Mouse (Mus musculus) cortical plate, adult 2 months (tissue): ENCODE data around the gene Cldn22. TPM values are rescaled to one million over a fixed set of nuclear protein-coding genes. Genes with fewer than 3 reads are reported as not detected.

Experiments used
- H3K27ac ChIP-seq: fragments of 200-500 bp; 2 replicates; pipeline ENCODE4 v1.5.1; 2012; ENCODE audit warnings: low read length, control low read depth, inconsistent platforms; ENCODE audit not compliant: insufficient read depth
- H3K4me1 ChIP-seq: fragments of 200-500 bp; 2 replicates; pipeline ENCODE4 v1.6.1; 2011; ENCODE audit warnings: low read length; ENCODE audit not compliant: control insufficient read depth, insufficient read depth
- H3K4me3 ChIP-seq: fragments of 200-500 bp; 2 replicates; pipeline ENCODE4 v1.5.1; 2011; ENCODE audit warnings: mild to moderate bottlenecking, low read length, control low read depth; ENCODE audit not compliant: insufficient read depth
- CTCF ChIP-seq: fragments of 200-500 bp; IDR thresholded peaks from 2 replicates; pipeline ENCODE4 v1.5.1; 2011; ENCODE audit warnings: mild to moderate bottlenecking, control low read depth, low read length; ENCODE audit not compliant: insufficient read depth; ENCODE audit errors: extremely low read depth
- POLR2A ChIP-seq: fragments of 200-500 bp; IDR thresholded peaks from 2 replicates; pipeline ENCODE4 v1.6.1; 2011; ENCODE audit warnings: mild to moderate bottlenecking, low read length, control low read depth; ENCODE audit not compliant: insufficient read depth; ENCODE audit errors: extremely low read depth
- polyA plus RNA-seq: library from polyadenylated mRNA; depleted of rRNA; stranded (reverse); fragments of >200 nt; gene quantifications from 2 replicates; pipeline ENCODE4 v1.2.3, GENCODE M21; 2012; rRNA removed

The Cldn22 gene
- polyA plus RNA-seq = 3.2 and 4.6 TPM in 2 replicates

DNA sequence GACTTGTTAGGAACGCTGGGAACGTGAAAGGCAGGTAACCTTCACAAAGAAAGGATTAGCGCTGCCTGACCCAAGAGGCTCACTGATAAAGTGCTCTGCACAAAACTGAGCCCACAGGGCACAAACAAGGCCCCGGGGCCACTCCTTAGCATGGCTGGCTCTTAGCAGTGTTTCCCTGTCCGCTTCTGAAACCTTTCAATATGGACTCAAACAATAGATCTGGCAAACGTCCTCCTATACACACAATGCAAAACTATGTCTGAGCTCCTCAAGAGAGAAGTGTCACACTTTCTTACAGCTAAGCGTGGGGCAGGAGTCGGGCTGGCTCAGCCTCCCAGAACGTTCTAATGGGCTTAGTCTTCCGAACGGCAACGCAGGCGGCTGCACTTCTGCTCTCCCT is at the start of gene Cldn22:
Gene Cldn22 (plus strand): TSS at position 301 of the 400 bp plus-strand sequence.
- no peak within 1 kb of the TSS for H3K4me3 ChIP-seq
- no peaks in the 10 kb centered on the region for H3K4me1 ChIP-seq
- no peak within 1 kb of the TSS for H3K27ac ChIP-seq
- no peak for TF ChIP-seq CTCF
- TF ChIP-seq POLR2A = no peak

GRCm38 (mm10) chr8:47777415-47777814 is 46.9 kb upstream of the Cldn22 start:
- H3K4me1 ChIP-seq = no peaks in the 10 kb centered on the region
- TF ChIP-seq CTCF (no peak), POLR2A (no peak)
- H3K27ac ChIP-seq = no peak overlapping the region
- H3K4me3 ChIP-seq = no peak overlapping the region

DNA sequence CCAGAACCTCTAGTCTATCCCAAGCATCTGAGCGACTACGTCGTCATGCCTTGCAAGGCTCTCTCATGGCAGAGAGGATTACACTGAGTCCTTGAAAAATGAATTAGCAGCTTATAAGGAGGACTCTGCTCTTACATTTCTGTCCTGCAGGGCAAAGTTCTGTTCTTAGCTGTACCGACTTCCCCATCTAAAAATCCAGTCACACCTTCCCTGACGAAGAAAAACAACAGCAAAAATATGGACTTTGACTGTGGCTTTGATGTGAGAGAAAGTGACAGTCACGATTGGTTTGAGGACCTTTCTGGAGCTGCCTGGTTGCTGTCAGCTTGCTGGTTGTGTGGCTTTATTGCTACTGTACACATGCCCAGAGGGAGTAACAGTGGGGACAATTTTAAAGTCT is 44.7 kb upstream of the Cldn22 start:
- Histone ChIP-seq H3K27ac (no peak overlapping the region), H3K4me1 (no peaks in the 10 kb centered on the region), H3K4me3 (no peak overlapping the region)
- TF ChIP-seq CTCF (no peak), POLR2A (no peak)

DNA sequence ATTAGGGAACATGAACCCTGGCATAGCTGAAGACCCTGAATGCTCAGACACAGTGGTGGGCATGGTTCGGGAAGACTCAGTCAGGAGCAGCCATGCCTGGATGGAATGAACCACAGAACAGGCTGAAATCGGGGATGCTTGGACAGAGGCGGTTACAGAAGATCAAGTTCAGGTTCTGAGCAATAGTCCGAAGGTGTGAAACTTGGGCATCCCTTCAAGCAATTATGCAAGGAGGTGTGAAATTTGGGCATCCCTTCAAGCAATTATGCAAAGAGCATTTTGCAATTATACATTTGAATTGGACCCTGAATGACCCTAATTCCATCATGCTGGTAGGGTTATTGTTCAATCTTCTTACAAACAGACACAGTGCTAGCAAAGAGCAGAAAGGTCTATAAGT is 42.4 kb upstream of the Cldn22 start:
- peak overlapping the region; percentile 28; the same call in 1 of the 2 replicates for H3K27ac ChIP-seq
- H3K4me3 ChIP-seq = no peak overlapping the region
- TF ChIP-seq CTCF = no peak
- TF ChIP-seq POLR2A = no peak
- H3K4me1 ChIP-seq = no peaks in the 10 kb centered on the region

DNA sequence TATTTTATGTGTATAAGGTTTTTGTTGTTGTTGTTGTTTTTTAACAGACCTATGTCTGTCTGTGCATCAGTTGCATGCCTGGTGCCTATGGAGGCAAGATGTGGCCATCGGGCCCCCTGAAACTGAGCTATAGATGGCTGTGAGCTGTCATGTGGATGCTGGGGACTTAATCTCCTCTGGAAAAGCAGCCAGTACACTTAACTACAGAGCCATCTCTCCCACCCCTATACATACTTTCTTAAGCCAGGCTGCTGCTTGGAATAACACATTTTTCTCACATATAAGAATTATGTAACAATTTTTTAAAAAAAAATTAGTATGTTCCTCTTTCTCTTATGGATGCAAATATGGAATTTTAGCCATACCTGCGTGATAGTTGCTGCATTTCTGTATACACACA is 40.7 kb upstream of the Cldn22 start:
- Histone ChIP-seq H3K27ac (peak overlapping the region; percentile 59), H3K4me1 (no peaks in the 10 kb centered on the region), H3K4me3 (no peak overlapping the region)
- TF ChIP-seq POLR2A (no peak), CTCF (no peak)

GRCm38 (mm10) chr8:47783944-47784343 is 40.3 kb upstream of the Cldn22 start:
- Histone ChIP-seq H3K4me1 (no peaks in the 10 kb centered on the region), H3K27ac (peak overlapping the region; percentile 86), H3K4me3 (no peak overlapping the region)
- TF ChIP-seq POLR2A (no peak), CTCF (no peak)

- H3K27ac ChIP-seq = peak overlapping the region; percentile 86
- no peaks in the 10 kb centered on the region for H3K4me1 ChIP-seq
- H3K4me3 ChIP-seq = no peak overlapping the region
- TF ChIP-seq POLR2A (no peak), CTCF (no peak)
Observed at GRCm38 (mm10) chr8:47784436-47784835, 39.8 kb upstream of the Cldn22 start.

DNA sequence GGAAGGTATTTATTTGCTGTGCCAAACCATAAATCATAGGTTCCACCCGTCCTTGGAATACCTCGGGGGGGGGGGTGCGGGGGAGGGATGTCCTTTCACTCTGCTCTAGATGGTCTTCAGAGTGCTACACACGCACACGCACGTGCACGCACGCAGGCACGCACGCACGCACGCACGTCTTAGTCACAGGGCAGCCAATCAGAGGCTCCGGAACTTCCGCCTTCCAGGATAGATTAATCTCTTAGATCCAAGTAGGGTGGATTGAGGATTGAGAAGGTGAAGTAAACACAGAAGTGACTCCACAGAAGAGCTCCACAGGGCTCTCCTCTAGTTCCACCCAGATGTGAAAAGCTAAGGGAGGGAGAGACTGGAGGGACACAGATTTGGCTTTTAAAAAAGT is 38.0 kb upstream of the Cldn22 start:
- TF ChIP-seq CTCF (no peak), POLR2A (no peak)
- H3K4me3 ChIP-seq = no peak overlapping the region
- H3K27ac ChIP-seq = no peak overlapping the region
- no peaks in the 10 kb centered on the region for H3K4me1 ChIP-seq

DNA sequence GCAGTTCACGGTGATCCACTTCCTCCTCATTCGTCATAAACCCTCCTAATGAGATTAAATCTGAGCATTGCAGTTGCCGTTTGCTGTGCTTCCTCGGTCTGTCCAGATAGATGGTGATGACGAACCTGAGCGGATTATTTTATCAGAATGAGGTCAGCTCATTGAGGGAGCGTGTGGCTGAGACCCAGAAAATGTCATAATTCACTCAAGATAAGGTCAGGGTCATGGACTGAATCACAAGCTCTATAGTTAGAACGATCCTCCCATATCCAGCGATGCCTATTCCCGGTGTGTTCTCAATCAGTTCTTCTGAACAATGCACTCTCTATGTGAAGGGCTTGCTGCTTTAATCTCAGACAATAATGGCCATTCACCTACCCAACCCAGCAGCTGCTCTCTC is 36.6 kb upstream of the Cldn22 start:
- TF ChIP-seq POLR2A (no peak), CTCF (no peak)
- H3K4me1 ChIP-seq = no peaks in the 10 kb centered on the region
- H3K4me3 ChIP-seq = no peak overlapping the region
- H3K27ac ChIP-seq = no peak overlapping the region

DNA sequence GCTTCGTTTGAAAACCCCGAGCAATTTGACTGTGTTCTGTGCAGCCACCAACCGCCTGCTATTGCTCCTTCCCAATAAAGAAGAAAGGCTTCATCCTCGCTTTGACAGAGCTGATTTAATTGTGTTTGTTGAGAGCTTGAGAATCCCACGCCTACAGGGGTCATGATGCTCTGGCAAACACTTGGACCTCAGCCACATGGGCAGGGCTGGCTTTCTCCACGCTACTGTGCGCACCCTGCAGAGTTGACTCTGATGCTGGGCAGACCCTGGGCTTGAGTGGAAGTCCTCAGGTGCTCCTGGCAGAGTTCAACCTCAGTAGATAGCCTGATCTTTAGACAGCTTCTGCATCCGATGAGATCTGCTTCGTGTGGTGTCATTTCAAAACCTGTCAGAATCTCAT is 32.3 kb upstream of the Cldn22 start:
- TF ChIP-seq CTCF (no peak), POLR2A (no peak)
- Histone ChIP-seq H3K4me3 (no peak overlapping the region), H3K27ac (no peak overlapping the region)

DNA sequence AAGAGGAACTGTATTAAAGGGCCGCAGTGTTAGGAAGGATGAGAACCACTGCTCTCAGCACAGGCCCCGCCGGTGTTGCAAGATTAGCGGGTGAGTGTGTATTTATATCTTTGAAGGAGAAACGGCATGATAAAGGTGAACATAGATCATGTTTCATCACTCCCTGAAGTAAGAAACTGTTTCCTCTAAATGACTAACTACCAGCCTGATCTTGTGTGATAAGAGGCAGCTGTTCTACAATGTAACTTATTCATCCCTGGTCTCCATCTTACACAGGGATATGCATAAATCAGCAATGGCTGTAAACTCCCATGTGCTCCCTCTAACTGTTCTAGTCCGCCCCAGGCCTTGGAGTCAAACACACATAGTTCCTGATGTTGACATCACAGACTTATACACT is 24.8 kb upstream of the Cldn22 start:
- Histone ChIP-seq H3K27ac (no peak overlapping the region), H3K4me3 (no peak overlapping the region), H3K4me1 (no peaks in the 10 kb centered on the region; the same call in 1 of the 2 replicates)
- TF ChIP-seq POLR2A = no peak
- TF ChIP-seq CTCF = no peak

More for the DNA sequence above, 32.3 kb upstream of the Cldn22 start:
- H3K4me1 ChIP-seq = no peaks in the 10 kb centered on the region

DNA sequence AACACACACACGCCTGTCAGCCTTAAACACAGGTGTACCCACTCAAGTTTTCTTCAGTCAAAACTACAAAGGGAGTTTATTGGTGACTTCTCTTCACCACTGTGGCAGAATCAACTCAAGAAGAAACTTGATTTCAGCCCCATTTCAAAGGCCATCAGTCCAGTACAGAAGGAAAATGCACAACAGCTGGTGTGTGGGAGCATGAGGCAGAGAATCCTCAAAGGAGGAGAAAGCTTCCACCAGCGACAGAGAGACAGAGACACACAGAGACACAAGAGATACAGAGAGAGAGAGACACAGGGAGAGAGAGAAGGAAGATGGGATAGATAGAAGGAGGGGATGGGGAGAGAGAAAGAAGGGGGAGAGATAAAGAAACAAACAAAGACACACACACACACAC is 21.9 kb upstream of the Cldn22 start:
- no peak overlapping the region for H3K4me3 ChIP-seq
- no peak for TF ChIP-seq CTCF
- no peak for TF ChIP-seq POLR2A
- no peak overlapping the region for H3K27ac ChIP-seq
- no peaks in the 10 kb centered on the region; the same call in 1 of the 2 replicates for H3K4me1 ChIP-seq
